Mouse (Mus musculus) c-Kit-positive CD71-positive TER-119-negative erythroid progenitor cells, embryonic 14.5 days (primary cell): Measurements from ENCODE around the gene Acvr2a.
"Not testable (repeated sequence)": the region's sequence is repeated elsewhere in the genome, so short reads cannot be mapped to it uniquely, and the experiment has no call there.

Experiments
- DNase-seq: peaks from one replicate; pipeline ENCODE4 v3.0.0-alpha.2; 2013; ENCODE audit warnings: low read depth

Acvr2a gene

DNA sequence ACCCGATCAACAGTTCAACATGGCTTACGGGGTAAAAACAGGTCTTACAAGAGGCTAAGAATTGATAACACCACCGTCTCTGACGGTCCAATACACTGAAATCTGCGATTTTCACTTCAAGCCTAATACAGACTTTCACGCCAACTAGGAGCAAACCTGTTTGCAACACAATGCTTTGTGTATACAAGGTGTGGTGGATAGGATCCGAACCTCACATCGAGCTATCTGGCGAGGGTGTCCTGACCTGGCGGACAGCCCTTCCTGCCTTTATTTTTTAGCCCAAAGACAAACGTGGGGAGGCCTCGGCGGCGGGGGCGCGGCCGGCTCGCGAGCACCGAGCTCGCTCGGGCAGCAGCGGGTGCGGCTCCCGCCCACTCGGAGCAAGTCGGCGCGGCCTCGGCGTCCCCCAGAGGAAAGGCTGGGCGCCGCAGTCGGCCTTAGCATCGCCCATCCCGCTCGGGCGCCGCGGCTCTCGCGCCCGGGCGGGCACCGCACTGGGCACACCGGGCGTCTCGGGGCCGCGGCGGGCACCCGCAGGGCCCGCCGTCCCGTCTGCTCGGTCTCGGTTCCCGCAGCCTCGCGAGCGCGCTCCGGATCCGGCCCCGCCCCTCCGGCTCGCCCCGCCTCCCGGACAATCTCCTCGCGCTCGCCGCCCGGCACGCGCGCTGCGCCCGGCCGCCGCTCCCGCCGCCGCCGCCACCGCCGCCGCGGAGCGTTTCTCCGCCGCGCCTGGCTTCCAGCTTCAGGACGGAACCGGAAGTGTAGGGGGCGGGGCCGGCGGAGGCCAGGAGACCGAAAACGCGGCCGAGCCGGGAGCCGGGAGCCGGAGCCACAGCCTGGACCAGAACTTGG is at the start of gene Acvr2a:
TSS of gene Acvr2a (plus strand) at position 739 of the 852 bp plus-strand sequence.
- DNase-seq: peak; percentile 52

DNA sequence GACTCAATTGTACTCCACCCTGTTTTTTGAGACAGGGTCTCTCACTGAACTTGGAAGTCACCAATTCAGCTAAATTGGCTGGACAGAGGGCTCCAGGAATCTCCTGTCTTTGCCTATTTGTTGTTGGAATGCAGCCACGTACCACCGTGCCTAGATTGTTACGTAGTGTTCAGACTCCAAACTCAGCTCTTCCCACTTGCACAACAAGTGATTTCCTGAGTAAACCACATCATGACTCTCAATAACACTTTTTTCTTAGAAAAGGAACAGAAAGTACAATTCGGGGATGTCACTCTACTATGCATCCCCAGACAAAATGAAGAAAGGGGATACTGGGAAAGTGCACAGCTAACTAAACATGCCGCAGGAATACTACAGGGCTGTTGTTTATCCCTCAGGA is 47.4 kb upstream of the Acvr2a start:
- DNase-seq: no peak

DNA sequence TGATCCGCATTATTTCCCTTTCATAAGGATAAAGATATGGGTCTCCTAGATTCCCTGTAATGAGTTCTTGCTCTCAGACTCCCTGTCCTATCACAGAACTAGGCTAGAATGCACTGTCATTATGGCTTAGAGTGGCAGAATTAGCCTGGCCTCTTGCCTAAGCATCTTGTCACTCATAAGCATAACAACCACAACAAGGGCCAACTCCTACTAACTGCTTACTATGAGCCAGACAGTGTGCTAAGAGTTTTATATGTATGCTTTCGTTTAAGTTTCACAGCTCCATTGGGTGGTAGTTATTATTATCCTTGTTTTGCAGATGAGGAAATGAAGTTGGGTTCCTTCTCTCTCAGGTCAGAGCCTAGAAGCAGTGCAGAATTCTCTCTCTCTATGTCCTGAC is 46.1 kb upstream of the Acvr2a start:
- DNase-seq: no peak

DNA sequence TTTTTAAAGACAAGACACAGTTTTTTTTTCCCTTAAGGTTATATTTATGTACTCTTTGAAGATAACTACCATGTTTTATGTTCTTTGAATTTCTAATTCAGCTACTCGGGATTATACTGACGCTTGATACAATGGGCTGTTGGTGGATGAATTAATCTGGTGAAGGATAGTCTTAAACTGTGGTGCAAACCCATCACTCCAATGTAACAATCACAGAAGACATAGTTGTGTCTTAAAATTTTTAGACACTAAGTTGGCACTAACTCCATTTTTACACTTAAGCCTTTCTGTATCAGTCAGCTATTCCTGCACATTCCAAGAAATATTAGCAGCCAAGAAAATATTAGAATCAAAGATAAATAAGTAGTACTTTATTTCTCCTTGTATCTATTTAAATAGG is 45.7 kb upstream of the Acvr2a start:
- DNase-seq: no peak

DNA sequence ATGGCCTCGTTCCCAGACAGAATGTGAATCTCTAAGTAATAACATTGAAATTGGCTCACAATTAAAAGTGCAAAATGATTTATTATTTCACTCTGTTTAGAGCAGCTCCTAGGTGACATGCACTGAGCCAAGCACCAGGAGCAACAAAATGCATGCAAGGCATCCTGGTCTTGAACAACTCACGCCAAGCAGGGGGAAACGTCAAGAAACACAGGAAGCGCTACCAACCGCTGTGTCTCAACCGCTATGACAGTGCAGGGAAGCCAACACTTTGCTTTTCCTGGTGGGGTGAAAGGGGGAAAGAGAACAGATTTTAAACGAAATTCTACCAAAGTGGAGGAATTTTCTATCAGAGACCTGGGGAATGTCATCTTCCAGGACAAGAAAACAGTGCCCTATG is 43.8 kb upstream of the Acvr2a start:
- no peak for DNase-seq

DNA sequence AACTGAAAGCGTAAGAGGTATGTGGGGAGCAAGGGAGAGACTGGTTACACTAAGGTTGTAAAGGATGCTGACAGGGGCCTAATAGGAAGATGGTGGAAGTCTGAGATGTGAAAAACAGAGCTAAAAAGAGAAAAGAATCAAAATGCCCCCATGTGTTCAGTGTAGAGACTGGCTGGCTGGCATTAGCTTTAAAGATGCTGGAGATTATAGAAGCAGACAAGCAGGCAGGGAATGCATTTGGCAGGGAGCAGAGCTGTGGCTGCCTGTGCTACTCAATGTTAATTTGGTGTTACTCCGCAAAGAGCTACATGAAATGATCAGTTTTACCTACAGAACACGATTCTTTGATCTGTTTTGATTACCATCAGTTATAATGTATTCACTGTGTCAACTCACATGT is 43.3 kb upstream of the Acvr2a start:
- DNase-seq: no peak

DNA sequence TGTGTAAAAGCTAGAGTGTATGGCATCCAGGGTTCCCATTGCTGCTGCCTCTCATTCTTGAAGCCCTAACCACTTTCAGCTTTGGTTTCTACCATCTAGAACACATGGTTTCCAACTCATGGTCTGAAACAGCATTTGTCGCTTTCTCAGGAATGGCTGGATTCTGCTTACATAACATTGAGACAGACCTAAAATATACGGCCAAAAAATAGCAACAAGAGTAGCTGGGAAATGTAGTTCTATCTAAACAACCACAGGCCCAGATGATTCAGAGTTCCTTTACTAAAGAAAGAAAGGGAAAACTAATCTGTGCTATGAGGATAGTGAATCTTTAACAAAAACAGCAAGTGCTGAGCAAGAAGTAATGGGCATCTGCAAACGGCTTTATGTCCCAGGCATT is 38.6 kb upstream of the Acvr2a start:
- DNase-seq: no peak

DNA sequence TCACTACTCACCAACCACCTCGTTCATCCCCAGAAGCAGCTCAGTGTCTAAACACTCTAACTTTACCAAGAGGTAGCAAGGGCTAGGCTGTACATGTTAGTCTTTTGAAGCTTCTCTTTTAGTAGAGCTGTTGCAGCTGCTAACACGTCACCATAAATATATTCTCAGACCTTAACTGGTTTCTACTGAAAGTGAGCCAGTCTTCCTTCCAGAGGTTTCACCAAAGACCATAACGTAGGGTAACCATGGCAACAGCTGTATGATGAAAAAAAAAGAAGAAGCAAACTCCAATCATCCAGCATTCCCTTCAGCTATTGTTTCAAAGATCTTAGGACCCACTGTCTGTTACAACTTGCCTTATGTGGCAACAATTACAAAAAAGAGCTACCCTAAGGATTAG is 25.0 kb upstream of the Acvr2a start:
- DNase-seq: no peak

DNA sequence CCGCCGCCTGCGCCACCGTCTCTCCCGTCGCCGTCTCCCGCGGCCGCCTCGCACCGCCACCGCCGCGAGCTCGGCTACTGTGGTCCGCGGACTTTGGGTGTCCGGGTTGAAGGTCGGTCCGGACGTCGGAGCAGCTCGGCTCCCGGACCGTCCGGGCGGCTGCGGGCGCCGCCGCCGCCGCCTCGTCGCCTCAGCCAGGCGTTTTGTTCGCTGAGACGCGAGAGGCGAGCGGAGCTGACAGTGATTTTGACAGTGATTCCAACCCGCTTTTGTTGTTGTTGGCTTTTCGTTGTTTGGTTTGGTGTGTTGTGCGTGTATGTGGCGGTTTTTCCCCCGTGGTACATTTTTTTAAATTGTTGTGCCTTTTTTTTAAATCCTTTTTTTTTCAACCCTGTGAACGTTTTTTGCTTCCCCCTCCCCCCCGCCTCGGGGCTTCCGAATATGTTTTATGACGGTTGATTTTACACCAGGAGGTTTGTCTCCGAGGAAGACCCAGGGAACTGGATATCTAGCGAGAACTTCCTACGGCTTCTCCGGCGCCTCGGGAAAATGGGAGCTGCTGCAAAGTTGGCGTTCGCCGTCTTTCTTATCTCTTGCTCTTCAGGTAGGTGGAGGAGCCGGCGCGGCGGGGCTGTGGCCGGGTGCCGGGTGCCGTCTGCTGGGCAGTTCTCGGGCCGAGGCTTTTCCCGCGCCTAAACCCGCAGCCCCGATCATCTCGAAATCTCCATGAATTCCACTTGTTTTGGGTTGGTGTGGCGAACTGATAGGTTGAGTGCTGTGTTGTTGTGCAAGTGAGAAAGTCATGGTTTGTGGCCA is 522 bp downstream of the Acvr2a start:
- peak; percentile 13 for DNase-seq

DNA sequence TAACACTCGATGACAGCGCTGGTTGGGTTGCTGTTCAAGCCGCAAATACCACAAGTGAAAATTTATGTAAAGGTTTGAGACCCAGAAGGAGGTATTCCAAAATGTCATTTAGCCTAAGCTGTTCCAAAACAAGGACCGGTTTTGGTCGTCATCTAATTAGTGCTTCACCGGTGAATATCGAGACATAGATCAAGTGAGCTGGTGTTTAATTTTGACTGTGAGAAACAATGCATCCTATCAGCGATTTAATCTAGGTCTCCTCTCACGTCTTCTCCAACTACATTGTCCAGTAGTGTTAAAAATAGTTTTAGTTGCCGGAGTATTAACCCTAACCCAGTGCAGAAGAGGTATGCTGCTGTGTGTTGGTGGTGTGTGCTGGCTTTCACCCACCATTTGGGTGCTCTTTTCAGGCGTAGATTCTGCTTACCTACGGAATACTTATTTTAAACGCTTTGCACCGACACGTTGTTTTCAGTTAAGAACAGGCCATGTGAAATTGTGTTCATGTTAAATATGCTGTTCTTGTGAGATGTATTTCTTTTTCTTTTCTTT is 1.2 kb downstream of the Acvr2a start:
- peak; percentile 3 for DNase-seq

DNA sequence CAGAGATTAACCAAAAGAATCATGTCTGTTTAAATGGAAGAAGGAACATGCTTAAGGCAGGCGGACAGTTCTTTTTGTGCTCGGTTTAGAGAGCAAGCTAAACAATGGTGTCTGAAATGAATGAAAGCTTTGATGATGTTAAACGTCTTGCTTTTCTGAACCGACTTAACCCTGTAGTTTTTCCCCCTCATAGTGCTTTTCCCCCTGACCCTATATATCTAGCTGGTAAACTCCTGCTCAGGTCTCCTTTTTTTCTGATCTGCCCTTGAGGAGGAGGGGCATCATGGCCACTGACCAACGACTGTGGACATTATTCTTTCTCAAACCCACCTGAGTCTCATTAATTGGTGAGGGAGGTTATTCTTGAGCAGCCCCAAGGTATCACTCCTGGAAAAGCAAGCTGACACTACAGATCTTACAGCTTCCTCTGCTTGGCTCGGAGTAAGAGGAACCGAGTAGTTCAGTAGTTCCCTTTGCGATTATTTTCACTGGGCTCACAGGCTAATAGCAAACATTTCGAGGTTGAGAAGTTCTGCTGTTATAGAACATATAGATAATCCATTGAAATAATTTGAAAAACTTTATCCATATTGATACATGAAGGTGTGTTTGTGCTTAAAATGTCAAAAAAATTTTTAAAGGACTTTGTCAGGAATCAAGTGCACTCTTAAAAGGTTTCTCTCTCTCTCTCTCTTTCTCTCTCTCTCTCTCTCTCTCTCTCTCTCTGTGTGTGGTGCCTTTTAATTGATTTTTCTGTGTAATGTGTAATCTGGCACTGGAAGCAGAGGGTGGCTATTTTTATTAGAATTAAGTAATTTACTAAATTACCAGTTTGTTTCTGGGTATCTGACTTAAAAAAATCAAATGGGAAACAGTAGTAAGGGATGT is 2.5 kb downstream of the Acvr2a start:
- DNase-seq: no peak

DNA sequence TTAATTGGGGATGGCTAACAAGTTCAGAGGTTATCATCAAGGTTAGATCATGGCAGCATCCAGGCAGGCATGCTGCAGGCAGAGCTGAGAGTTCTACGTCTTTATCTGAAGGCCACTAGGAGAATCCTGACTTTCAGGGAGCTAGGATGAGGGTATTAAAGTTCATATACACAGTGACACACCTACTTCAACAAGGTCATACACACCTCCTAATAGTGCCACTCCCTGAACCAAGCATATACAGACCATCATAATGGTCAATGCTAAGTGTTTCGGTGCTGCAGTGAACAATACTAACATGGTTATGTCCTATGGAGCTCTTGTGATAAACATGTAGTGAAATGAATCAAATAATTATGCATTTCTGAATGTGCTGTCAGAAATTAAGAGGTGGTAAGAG is 12.0 kb downstream of the Acvr2a start:
- DNase-seq: no peak

DNA sequence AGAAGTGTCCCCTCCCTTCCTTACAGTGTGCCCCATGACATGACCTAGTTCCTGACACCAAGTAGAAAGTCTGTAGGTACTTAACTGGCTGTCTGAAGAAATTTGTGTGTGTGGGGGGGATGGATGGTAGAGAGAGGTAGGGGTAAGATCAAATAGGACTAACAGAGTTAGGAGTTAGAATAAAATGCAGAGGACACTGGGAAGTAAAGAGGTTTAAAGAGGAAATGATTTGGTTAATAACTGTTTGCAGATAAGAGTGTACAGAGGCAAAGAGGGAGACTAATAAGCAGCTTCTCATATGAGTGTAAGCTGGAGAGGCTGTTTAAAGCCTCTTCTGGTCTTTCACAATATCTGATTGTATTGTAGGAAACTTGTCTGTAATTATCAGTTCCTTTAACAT is 12.5 kb downstream of the Acvr2a start:
- no peak for DNase-seq

DNA sequence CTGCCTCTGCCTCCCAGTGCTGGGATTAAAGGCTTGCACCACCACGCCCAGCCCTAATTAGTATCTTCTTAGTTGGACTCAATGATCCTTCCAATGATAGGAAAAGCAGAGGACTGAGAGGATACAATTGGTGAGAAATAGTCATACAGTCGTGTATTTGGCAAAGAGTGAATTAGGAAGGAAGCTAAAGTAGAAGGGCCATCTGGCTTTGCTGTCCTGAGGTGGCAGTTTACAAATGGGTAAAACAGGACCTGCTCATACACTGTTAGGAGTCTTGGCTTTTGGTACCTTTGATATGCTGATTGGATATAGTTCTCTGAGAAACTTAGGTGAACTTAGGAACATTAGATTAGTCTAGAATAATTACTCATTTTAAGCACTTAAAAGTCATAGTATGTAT is 16.6 kb downstream of the Acvr2a start:
- DNase-seq: no peak

DNA sequence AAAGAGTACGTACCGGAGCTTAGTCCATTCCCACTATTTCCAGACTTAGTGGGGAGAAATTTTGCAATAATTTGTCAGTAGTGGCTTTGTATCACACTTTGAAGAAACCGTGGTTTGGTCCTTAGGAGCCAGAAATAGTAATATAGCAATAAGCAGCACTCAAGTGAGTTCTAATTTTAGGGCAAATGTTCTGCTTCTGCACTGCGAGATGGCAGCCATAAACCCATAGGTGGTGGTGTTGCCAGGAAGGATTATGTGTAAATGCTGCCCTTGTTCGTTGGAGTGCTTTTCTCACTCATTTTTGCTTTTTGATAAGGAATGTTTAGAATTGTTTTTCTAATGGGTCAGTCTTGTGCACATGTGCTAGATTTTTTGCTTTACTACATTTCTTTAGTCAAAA is 18.4 kb downstream of the Acvr2a start:
- DNase-seq: no peak

DNA sequence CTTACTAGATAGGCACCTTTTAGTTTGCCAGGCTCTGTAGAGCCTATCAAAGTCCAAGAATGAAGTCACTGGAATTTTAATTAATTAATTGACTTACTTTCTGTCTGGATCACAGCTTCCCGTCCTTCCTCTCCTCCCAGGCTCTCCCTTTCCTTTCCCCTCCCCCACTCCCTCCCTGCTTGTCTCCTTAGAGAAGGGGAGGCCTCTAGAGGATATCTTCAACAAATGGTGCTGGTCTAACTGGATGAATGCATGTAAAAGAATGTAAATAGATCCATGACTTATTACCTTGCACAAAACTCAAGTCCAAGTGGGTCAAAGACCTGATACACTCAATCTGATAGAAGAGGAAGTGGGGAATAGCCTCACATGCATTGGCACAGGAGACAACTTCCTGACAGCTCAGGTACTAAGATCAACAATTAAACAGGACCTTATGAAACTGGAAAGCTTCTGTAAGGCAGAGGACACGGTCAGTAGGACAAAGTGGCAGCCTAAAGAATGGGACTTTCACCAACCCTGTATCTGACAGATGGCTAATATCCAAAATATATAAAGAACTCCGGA is 20.1 kb downstream of the Acvr2a start:
- no peak for DNase-seq

DNA sequence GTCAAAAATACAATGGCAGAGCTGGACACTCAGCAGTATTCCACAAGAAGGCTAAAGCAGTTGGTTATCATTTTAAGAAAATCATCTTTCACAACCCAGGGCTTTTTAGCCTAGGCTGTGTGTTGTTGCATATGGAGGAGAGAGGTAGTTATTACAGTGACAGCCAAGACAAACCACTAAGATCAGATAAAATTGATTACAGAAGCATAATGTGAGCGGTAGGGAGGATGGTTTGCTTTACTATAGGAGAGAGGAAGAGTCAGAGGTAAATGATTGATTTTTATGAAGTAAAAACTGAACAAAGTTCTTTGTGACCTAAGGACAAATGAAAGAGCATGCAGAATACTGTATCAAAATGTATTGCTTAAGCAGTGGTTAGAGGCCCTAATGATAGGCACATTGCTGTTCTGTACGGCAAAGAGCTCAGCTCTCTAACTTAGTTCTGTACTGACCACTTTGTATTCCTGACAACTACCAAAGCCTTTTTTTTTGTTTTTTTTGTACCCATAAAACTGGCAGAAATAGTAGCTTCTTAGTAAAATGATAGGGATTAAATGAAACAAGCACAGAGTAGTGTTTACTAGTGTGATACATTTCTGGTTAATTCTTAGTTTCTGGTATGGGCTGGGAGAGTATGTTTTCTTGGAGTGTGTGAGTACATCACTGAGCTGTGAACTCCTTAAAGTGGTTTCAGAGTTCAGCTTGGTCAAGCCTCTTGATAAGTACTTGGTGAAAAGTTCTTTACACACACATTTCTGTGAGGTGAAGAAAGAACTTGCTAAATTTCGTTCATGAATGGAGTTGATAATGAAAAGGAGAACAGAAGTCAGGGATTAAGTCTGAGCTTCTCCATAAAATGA is 27.9 kb downstream of the Acvr2a start:
- DNase-seq: no peak

DNA sequence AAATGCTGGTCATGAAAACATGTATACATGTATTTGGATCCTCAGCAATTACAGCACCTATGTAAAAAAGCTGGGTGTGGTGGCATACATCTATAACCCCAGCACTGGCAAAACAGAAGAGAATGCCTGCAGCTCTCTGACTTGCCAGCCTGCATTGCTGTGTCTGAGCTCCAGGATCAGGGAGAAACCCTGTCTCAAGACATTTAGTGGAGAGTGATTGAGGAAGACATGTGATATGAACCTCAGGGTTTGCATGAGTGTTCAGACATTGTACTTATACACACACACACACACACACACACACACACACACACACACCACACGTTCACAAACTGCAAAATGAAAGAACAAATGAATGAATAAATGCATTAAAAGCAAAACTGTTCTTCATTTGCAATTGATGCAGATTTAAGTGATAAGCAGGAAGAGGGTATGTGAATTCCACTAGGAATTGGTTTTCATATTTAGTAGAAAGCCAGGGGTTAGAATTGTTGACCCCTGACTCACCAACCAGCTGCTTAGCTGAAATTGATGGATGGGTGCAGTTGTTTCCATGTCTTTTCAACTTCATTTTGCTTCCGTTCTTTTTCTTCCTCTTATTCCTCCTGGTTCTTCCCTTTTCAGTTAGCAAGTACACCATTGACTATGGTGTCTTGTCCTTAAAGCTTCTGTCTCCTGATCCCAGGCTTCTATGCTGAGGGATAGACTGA is 32.9 kb downstream of the Acvr2a start:
- no peak for DNase-seq

DNA sequence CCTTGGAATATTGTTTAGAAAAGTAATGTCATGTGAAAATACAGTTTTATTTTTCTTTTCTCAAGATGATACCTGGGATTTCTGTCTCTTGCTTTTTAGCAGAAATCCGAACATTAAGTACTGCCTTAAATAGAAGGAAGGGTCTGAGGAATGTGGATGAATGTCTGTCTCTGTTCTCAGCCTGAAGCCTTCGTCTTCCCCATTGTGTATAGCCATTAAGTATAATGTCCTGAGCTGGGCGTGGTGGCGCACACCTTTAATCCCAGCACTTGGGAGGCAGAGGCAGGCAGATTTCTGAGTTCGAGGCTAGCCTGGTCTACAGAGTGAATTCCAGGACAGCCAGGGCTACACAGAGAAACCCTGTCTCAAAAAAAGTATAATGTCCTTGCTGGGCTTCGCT is 51.7 kb downstream of the Acvr2a start:
- not testable (repeated sequence) for DNase-seq
